8 mouse cellular contexts compared by ENCODE assay signal in the genomic region with DNA sequence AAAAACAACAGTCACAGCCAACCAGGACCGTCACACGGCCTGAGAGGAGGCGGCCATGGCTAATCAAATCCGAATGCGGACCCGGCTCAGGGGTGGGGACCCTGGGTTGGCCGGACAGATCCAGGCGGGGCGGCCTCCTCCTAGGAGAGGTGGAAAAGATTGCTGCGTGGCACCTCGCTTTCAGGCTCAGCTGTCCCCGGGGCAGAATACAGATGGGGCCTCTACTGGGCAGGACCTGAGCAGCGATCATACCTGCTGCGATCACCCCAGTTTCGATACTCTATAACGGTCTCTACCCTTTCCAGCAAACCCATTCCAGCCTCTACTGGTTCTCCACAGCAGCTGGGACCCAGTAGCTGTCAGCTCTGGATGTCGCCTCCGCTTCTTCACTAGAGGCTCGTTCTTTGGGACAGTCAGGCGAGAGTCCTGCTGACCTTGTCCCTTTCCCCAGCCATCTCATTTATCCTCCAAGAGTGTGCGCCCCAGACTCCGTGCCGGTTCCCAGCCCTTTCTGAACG. TPM values are rescaled to one million over a fixed set of nuclear protein-coding genes. Genes with fewer than 3 reads are reported as not detected.
DNase-seq lines count a peak whose midpoint lies in the region; ATAC-seq lines count a peak whose summit lies in the region.

No protein-coding gene starts in this region.

- WGBS in embryonic facial prominence, embryonic 13.5 days, result under 1% methylated on average over 24 of the region's 24 CpGs
- 1% methylated on average over 24 of the region's 24 CpGs for whole genome bisulfite sequencing in heart, embryonic 13.5 days
- WGBS in midbrain, embryonic 11.5 days, result 1% methylated on average over 24 of the region's 24 CpGs

- no peaks in the 10 kb centered on the region for H3K9me3 ChIP-seq in embryonic facial prominence, embryonic 13.5 days
- H3K9me3 ChIP-seq in heart, embryonic 13.5 days, result no peaks in the 10 kb centered on the region
- no peaks in the 10 kb centered on the region for H3K9me3 ChIP-seq in midbrain, embryonic 11.5 days (ENCODE audit: control insufficient read depth, low read length)

- intact Hi-C loops in left cerebral cortex, postnatal 4 days (cut with DNase I), result loop anchor here (10.0 kb wide), 1 partner anchor 83 kb away; the partner anchor contains the start of gene Fam50b
- intact Hi-C loops in left cerebral cortex, postnatal 14 days (cut with DNase I), result loop anchor here (5.0 kb wide), 1 partner anchor 76 kb away; no protein-coding TSS in a partner anchor

- 0 out of 2 replicates have a peak overlapping the region, but pooled peaks have one; percentile 84 for H3K27ac ChIP-seq in embryonic facial prominence, embryonic 13.5 days
- peak overlapping the region; percentile 85 for H3K27ac ChIP-seq in heart, embryonic 13.5 days (replicated peaks)
- no peak overlapping the region for H3K27ac ChIP-seq in midbrain, embryonic 11.5 days (ENCODE audit: low read depth, low read length)

- peak; percentile 21 for DNase-seq in left cerebral cortex, postnatal 4 days
- no peak for DNase-seq in left cerebral cortex, postnatal 14 days (ENCODE audit: low spot score in 2 of 2)
- DNase-seq in kidney, postnatal 4 days, result peak; percentile 65 to 69
- DNase-seq in midbrain, embryonic 11.5 days (ENCODE audit: low spot score, missing footprints), result peak; percentile 92
- no peak for DNase-seq in natural killer cell, adult 2 months (ENCODE audit: low spot score in 2 of 2)

- H3K4me3 ChIP-seq in embryonic facial prominence, embryonic 13.5 days, result peak overlapping the region; percentile 60
- H3K4me3 ChIP-seq in heart, embryonic 13.5 days, result peak overlapping the region; percentile 83
- peak overlapping the region; percentile 53 for H3K4me3 ChIP-seq in midbrain, embryonic 11.5 days (ENCODE audit: low read depth, low read length)

- peak overlapping the region; percentile 78 for H3K9ac ChIP-seq in embryonic facial prominence, embryonic 13.5 days
- H3K9ac ChIP-seq in heart, embryonic 13.5 days, result peak overlapping the region; percentile 90
- peak overlapping the region; percentile 70 for H3K9ac ChIP-seq in midbrain, embryonic 11.5 days (ENCODE audit: low read length)

- H3K4me2 ChIP-seq in embryonic facial prominence, embryonic 13.5 days, result peak overlapping the region; percentile 83
- H3K4me2 ChIP-seq in heart, embryonic 13.5 days, result peak overlapping the region; percentile 95
- H3K4me2 ChIP-seq in midbrain, embryonic 11.5 days, result peak overlapping the region; percentile 94

- ATAC-seq in embryonic facial prominence, embryonic 13.5 days (ENCODE audit: insufficient number of reproducible peaks, insufficient read depth, low FRiP score, low TSS enrichment, low read depth), result no peak
- ATAC-seq in heart, embryonic 13.5 days (ENCODE audit: extremely low read depth, insufficient number of reproducible peaks, low FRiP score, low TSS enrichment), result no peak
- peak; percentile 22 for ATAC-seq in midbrain, embryonic 11.5 days (ENCODE audit: low FRiP score)
- no peak for ATAC-seq in granulocyte monocyte progenitor cell, adult 5-6 weeks (replicated peaks; ENCODE audit: poor library complexity, severe bottlenecking)

- peaks cover 49% of the 10 kb centered on the region for H3K4me1 ChIP-seq in embryonic facial prominence, embryonic 13.5 days
- H3K4me1 ChIP-seq in heart, embryonic 13.5 days, result peaks cover 59% of the 10 kb centered on the region
- H3K4me1 ChIP-seq in midbrain, embryonic 11.5 days (ENCODE audit: control insufficient read depth, insufficient read depth, low read length), result peaks cover 13% of the 10 kb centered on the region

- peaks cover 40% of the 10 kb centered on the region for H3K27me3 ChIP-seq in embryonic facial prominence, embryonic 13.5 days
- H3K27me3 ChIP-seq in heart, embryonic 13.5 days (replicated peaks), result peaks cover 20% of the 10 kb centered on the region; the same call in 1 of the 2 replicates
- H3K27me3 ChIP-seq in midbrain, embryonic 11.5 days (ENCODE audit: control insufficient read depth, insufficient read depth, low read length), result peaks cover 44% of the 10 kb centered on the region

- no peaks in the 10 kb centered on the region for H3K36me3 ChIP-seq in embryonic facial prominence, embryonic 13.5 days
- H3K36me3 ChIP-seq in heart, embryonic 13.5 days, result no peaks in the 10 kb centered on the region
- H3K36me3 ChIP-seq in midbrain, embryonic 11.5 days (ENCODE audit: control insufficient read depth, insufficient read depth, low read length), result no peaks in the 10 kb centered on the region

RNA-seq across cellular contexts. Expression of gene Pxdc1, which starts 1.8 kb away (rescaled TPM):
- total RNA-seq in left cerebral cortex, postnatal 4 days (2021), result 1 to 10 TPM; 4.6 to 6.4 TPM
- total RNA-seq in left cerebral cortex, postnatal 14 days (2021), result 1 to 10 TPM; 8.0 to 8.3 TPM
- polyA plus RNA-seq in embryonic facial prominence, embryonic 13.5 days (2015; fragmentation: Nextera tagmentation; extraction: Ambion mirVana), result 20.7 and 25.5 TPM in 2 replicates
- 14.6 and 21.4 TPM in 2 replicates for polyA plus RNA-seq in heart, embryonic 13.5 days (2015; fragmentation: Nextera tagmentation; extraction: Ambion mirVana)
- 7.0 and 7.4 TPM in 2 replicates for polyA plus RNA-seq in midbrain, embryonic 11.5 days (2014; fragmentation: Nextera tagmentation; extraction: Ambion mirVana)
- total RNA-seq in granulocyte monocyte progenitor cell, adult 5-6 weeks (2014; fragmentation: Nextera tagmentation), result not detected in 2 replicates
- not detected in 2 replicates for total RNA-seq in granulocyte monocyte progenitor cell, adult 5-6 weeks (2017)

Comparison
In these comparisons a context has a peak if more than half of its experiments do, and no peak if none do; other contexts are left out.
1. DNase-seq: peak in left cerebral cortex, postnatal 4 days (single experiment), kidney, postnatal 4 days (2 of 2) and midbrain, embryonic 11.5 days (single experiment); none in left cerebral cortex, postnatal 14 days (0 of 2) and natural killer cell, adult 2 months (0 of 2).
2. RNA of gene Pxdc1, which starts 1.8 kb away (total RNA-seq): 8.0 to 8.3 TPM in left cerebral cortex, postnatal 14 days and 4.6 to 6.4 TPM in left cerebral cortex, postnatal 4 days; not detected in granulocyte monocyte progenitor cell, adult 5-6 weeks; every median in the first group is over 4 times any median in the second.
3. Peak in every context shown above with its lines, with median percentiles within 50 percentile points of each other: H3K4me2 ChIP-seq, H3K4me3 ChIP-seq and H3K9ac ChIP-seq.